Mouse (Mus musculus) erythroblast, embryonic 14.5 days (primary cell): Measurements from ENCODE around the gene Snrpc.

ENCODE experiments used
- GATA1 ChIP-seq: IDR thresholded peaks from 2 replicates; pipeline ENCODE4 v1.6.1; 2012; ENCODE audit warnings: low read length, inconsistent platforms, mixed read lengths
- TAL1 ChIP-seq: IDR thresholded peaks from 3 replicates; pipeline ENCODE4 v1.6.1; 2012; ENCODE audit warnings: low read length, inconsistent platforms, mixed read lengths

- no peak for TF ChIP-seq GATA1
- TF ChIP-seq TAL1: no peak
Observed at GRCm38 (mm10) chr17:27819521-27819970, 18.4 kb upstream of the Snrpc start.
